Mouse (Mus musculus): ENCODE measurements around the gene Ctps2. TPM values are rescaled to one million over a fixed set of nuclear protein-coding genes. Genes with fewer than 3 reads are reported as not detected.

Gene Ctps2
- total and polyA plus RNA-seq, 3 experiments, result 22.3 to 26.4 (median 23.3) TPM

GRCm38 (mm10) chrX:162907554-162907953 is 6.5 kb downstream of the Ctps2 start:
- DNase-seq (ENCODE audit: extremely low read depth), result no peak
- no peak overlapping the region for H3K9ac ChIP-seq (ENCODE audit: insufficient read depth, low read depth)
- no peaks in the 10 kb centered on the region for H3K9me3 ChIP-seq (replicated peaks; ENCODE audit: low read length)
- dilution Hi-C loops (cut with MboI; ENCODE audit: extremely low pct_ligation_motif_present, extremely low pct_unique_long_range_greater_than_20kb, low sequenced_read_pairs), result no loop called here
- peaks cover 6 to 25% of the 10 kb centered on the region in 2 experiments for H3K36me3 ChIP-seq (replicated peaks in 1 of 2; ENCODE audit: control insufficient read depth in 1 of 2, insufficient read depth in 1 of 2, low read length in 1 of 2)
- no peaks in the 10 kb centered on the region for H3K4me1 ChIP-seq (ENCODE audit: control insufficient read depth in 1 of 2, insufficient read depth in 2 of 2)
- in situ Hi-C loops (cut with MboI; ENCODE audit: low pct_ligation_motif_present, low pct_unique_long_range_greater_than_20kb, low sequenced_read_pairs), result loop anchor here (25.0 kb wide), 1 partner anchor 230 kb away; no protein-coding TSS in a partner anchor
- H3K27me3 ChIP-seq (replicated peaks), result no peaks in the 10 kb centered on the region
- TF ChIP-seq MAFK (IDR thresholded peaks at IDR 0.05; ENCODE audit: insufficient replicate concordance, low read length), result no peak
- no peak overlapping the region for H3K4me3 ChIP-seq (replicated peaks in 1 of 3; ENCODE audit: low read depth in 2 of 3, low read length in 2 of 3, poor library complexity in 1 of 3)
- no peak overlapping the region for H3K4me2 ChIP-seq (ENCODE audit: insufficient read depth, low read depth, poor library complexity, severe bottlenecking)
- H3K79me2 ChIP-seq (replicated peaks; ENCODE audit: control insufficient read depth, extremely low read depth, insufficient read depth, poor library complexity, severe bottlenecking), result no peaks in the 10 kb centered on the region; the same call in 1 of the 2 replicates
- H3K27ac ChIP-seq (ENCODE audit: insufficient read depth, low read depth), result no peak overlapping the region

DNA sequence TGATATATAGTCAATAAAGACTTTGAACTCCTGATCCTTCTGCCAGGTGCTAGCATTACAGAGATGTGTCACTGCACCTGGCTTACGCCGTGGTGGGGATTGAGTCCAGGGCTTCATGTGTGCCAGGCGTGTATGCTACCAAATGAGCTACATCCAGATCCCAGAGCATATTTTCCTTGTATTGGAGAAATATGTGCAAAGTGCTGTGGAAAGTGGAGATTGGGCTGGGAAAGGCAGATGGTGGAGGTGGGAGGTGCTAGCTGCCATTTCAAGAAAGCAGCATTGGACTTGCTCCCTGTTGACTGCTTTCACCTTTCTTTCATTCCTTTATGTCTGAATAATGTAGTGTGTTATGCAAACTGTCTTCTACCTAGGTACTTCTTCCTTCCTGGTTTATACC is 12.6 kb downstream of the Ctps2 start:
- dilution Hi-C loops (cut with MboI; ENCODE audit: extremely low pct_ligation_motif_present, extremely low pct_unique_long_range_greater_than_20kb, low sequenced_read_pairs) (no loop called here), in situ Hi-C loops (cut with MboI; ENCODE audit: low pct_ligation_motif_present, low pct_unique_long_range_greater_than_20kb, low sequenced_read_pairs) (loop anchor here (25.0 kb wide), 1 partner anchor 224 kb away; no protein-coding TSS in a partner anchor)
- Histone ChIP-seq H3K9ac (ENCODE audit: insufficient read depth, low read depth) (no peak overlapping the region), H3K36me3 (replicated peaks in 1 of 2; ENCODE audit: control insufficient read depth in 1 of 2, insufficient read depth in 1 of 2, low read length in 1 of 2) (peaks cover 21 to 43% of the 10 kb centered on the region in 2 experiments), H3K4me1 (ENCODE audit: control insufficient read depth in 1 of 2, insufficient read depth in 2 of 2) (no peaks in the 10 kb centered on the region), H3K79me2 (replicated peaks; ENCODE audit: control insufficient read depth, extremely low read depth, insufficient read depth, poor library complexity, severe bottlenecking) (no peaks in the 10 kb centered on the region), H3K9me3 (replicated peaks; ENCODE audit: low read length) (no peaks in the 10 kb centered on the region), H3K4me3 (replicated peaks in 1 of 3; ENCODE audit: low read depth in 2 of 3, low read length in 2 of 3, poor library complexity in 1 of 3) (no peak overlapping the region), H3K4me2 (ENCODE audit: insufficient read depth, low read depth, poor library complexity, severe bottlenecking) (no peak overlapping the region), H3K27me3 (replicated peaks) (no peaks in the 10 kb centered on the region), H3K27ac (ENCODE audit: insufficient read depth, low read depth) (no peak overlapping the region)
- no peak for TF ChIP-seq POLR2AphosphoS2 (IDR thresholded peaks at IDR 0.05; ENCODE audit: low read depth, low read length)
- TF ChIP-seq ETS1 (conservative IDR thresholded peaks at IDR 0.05; ENCODE audit: low read depth, low read length), result no peak
- TF ChIP-seq JUN (IDR thresholded peaks at IDR 0.05; ENCODE audit: insufficient read depth, low read depth, low read length), result no peak
- TF ChIP-seq ELF1 (IDR thresholded peaks at IDR 0.05; ENCODE audit: low read depth, low read length), result no peak
- TF ChIP-seq MAFK (IDR thresholded peaks at IDR 0.05; ENCODE audit: insufficient replicate concordance, low read length), result no peak
- DNase-seq (ENCODE audit: extremely low read depth), result no peak

DNA sequence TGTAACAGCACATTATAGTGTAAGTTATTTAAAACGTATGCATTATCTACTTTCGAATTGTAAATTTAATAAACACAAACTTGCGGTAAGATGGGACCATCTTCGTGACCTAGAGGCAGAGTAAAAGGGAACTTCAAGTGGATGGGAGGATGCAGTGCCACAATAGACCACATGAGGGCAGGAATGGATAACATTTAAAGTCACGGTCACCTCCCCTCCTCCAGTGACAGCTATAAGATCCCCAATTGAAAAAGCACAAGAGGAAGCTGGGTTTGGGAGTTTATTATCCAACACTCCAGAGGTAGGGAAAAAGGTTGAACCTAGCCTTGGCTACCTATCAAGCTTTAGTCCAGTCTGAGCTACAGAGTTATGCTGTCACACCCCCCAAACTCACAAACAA is 14.7 kb downstream of the Ctps2 start:
- DNase-seq (ENCODE audit: extremely low read depth), result peak; percentile 56
- H3K27ac ChIP-seq (ENCODE audit: insufficient read depth, low read depth), result no peak overlapping the region
- no peaks in the 10 kb centered on the region for H3K79me2 ChIP-seq (replicated peaks; ENCODE audit: control insufficient read depth, extremely low read depth, insufficient read depth, poor library complexity, severe bottlenecking)
- dilution Hi-C loops (cut with MboI; ENCODE audit: extremely low pct_ligation_motif_present, extremely low pct_unique_long_range_greater_than_20kb, low sequenced_read_pairs), result no loop called here
- H3K36me3 ChIP-seq (replicated peaks in 1 of 2; ENCODE audit: control insufficient read depth in 1 of 2, insufficient read depth in 1 of 2, low read length in 1 of 2), result peaks cover 19 to 34% of the 10 kb centered on the region in 2 experiments
- no peak for TF ChIP-seq NRF1 (IDR thresholded peaks at IDR 0.05; ENCODE audit: low read depth, low read length)
- no peak for TF ChIP-seq JUND (conservative IDR thresholded peaks at IDR 0.05; ENCODE audit: low read depth, low read length)
- no peak for TF ChIP-seq CHD1 (IDR thresholded peaks at IDR 0.05; ENCODE audit: low read depth, low read length)
- TF ChIP-seq CTCF (conservative IDR thresholded peaks at IDR 0.05 in 1 of 2, IDR thresholded peaks at IDR 0.05 in 1 of 2; ENCODE audit: low read depth in 2 of 2, low read length in 2 of 2), result peak; percentile 62 to 78
- TF ChIP-seq SMC3 (IDR thresholded peaks at IDR 0.05; ENCODE audit: low read depth, low read length), result peak; percentile 48
- peak; percentile 84 for TF ChIP-seq RAD21 (IDR thresholded peaks at IDR 0.05; ENCODE audit: low read depth, low read length)
- in situ Hi-C loops (cut with MboI; ENCODE audit: low pct_ligation_motif_present, low pct_unique_long_range_greater_than_20kb, low sequenced_read_pairs), result loop anchor here (25.0 kb wide), 1 partner anchor 222 kb away; no protein-coding TSS in a partner anchor
- H3K27me3 ChIP-seq (replicated peaks), result no peaks in the 10 kb centered on the region
- no peak overlapping the region for H3K9ac ChIP-seq (ENCODE audit: insufficient read depth, low read depth)
- no peaks in the 10 kb centered on the region for H3K9me3 ChIP-seq (replicated peaks; ENCODE audit: low read length)
- no peak overlapping the region for H3K4me3 ChIP-seq (replicated peaks in 1 of 3; ENCODE audit: low read depth in 2 of 3, low read length in 2 of 3, poor library complexity in 1 of 3)
- H3K4me1 ChIP-seq (ENCODE audit: control insufficient read depth in 1 of 2, insufficient read depth in 2 of 2), result no peaks in the 10 kb centered on the region
- no peak overlapping the region for H3K4me2 ChIP-seq (ENCODE audit: insufficient read depth, low read depth, poor library complexity, severe bottlenecking)

Measured in CH12.LX (cell line).